ENCODE assay signal across 8 mouse cellular contexts in genomic region chr12:90729648-90730047, GRCm38 (mm10). TPM values are rescaled to one million over a fixed set of nuclear protein-coding genes. Genes with fewer than 3 reads are reported as not detected.
DNase-seq lines count a peak whose midpoint lies in the region; ATAC-seq and TF ChIP-seq lines count a peak whose summit lies in the region.

No protein-coding gene starts in this region.

- H3K27ac ChIP-seq in embryonic facial prominence, embryonic 11.5 days (replicated peaks; ENCODE audit: low read depth, low read length) = no peak overlapping the region
- no peak overlapping the region for H3K27ac ChIP-seq in kidney, embryonic 14.5 days (ENCODE audit: low read depth, low read length)
- no peak overlapping the region for H3K27ac ChIP-seq in lung, postnatal 0 days (ENCODE audit: low read length)

- TF ChIP-seq EP300 in lung, postnatal 0 days (IDR thresholded peaks at IDR 0.05) = no peak

- TF ChIP-seq CTCF in lung, postnatal 0 days (IDR thresholded peaks at IDR 0.05) = peak; percentile 80

- H3K4me2 ChIP-seq in embryonic facial prominence, embryonic 11.5 days (ENCODE audit: low read depth, low read length) = no peak overlapping the region
- H3K4me2 ChIP-seq in kidney, embryonic 14.5 days (replicated peaks; ENCODE audit: low read depth, low read length) = no peak overlapping the region
- H3K4me2 ChIP-seq in lung, postnatal 0 days (replicated peaks; ENCODE audit: low read depth, low read length) = no peak overlapping the region

- H3K27me3 ChIP-seq in embryonic facial prominence, embryonic 11.5 days (ENCODE audit: control insufficient read depth, insufficient read depth, low read length) = no peaks in the 10 kb centered on the region
- H3K27me3 ChIP-seq in kidney, embryonic 14.5 days (ENCODE audit: control insufficient read depth, insufficient read depth, low read length) = no peaks in the 10 kb centered on the region
- no peaks in the 10 kb centered on the region for H3K27me3 ChIP-seq in lung, postnatal 0 days (replicated peaks; ENCODE audit: insufficient read depth, low read length)

- 44% methylated on average over 10 of the region's 10 CpGs for WGBS in embryonic facial prominence, embryonic 11.5 days
- WGBS in kidney, embryonic 14.5 days = 58% methylated on average over 10 of the region's 10 CpGs
- 42% methylated on average over 10 of the region's 10 CpGs for WGBS in lung, postnatal 0 days

- no peak overlapping the region for H3K9ac ChIP-seq in embryonic facial prominence, embryonic 11.5 days (replicated peaks; ENCODE audit: low read length)
- no peak overlapping the region for H3K9ac ChIP-seq in kidney, embryonic 14.5 days (ENCODE audit: low read depth, low read length)
- H3K9ac ChIP-seq in lung, postnatal 0 days (replicated peaks; ENCODE audit: low read depth) = no peak overlapping the region

- ATAC-seq in embryonic facial prominence, embryonic 11.5 days (replicated peaks; ENCODE audit: insufficient number of reproducible peaks, low FRiP score, low TSS enrichment, low read depth) = no peak
- ATAC-seq in kidney, embryonic 14.5 days (ENCODE audit: low FRiP score, low TSS enrichment) = 0 out of 2 replicates have a peak, but pooled peaks have one; percentile 24
- no peak for ATAC-seq in lung, postnatal 0 days

- DNase-seq in right cerebral cortex, adult 2 months (ENCODE audit: low spot score in 2 of 2) = peak; percentile 22 to 29
- DNase-seq in right cerebral cortex, postnatal 25 days = no peak
- DNase-seq in adrenal gland, postnatal 4 days (ENCODE audit: low spot score in 2 of 2) = peak; percentile 8 to 23
- DNase-seq in embryonic facial prominence, embryonic 11.5 days (ENCODE audit: low spot score) = peak; percentile 58
- DNase-seq in lung, postnatal 0 days (ENCODE audit: low spot score) = peak; percentile 17
- peak; percentile 9 for DNase-seq in spleen, adult 12 weeks (ENCODE audit: low spot score)
- no peak for DNase-seq in MN1 (ENCODE audit: low spot score)

- no peaks in the 10 kb centered on the region for H3K9me3 ChIP-seq in embryonic facial prominence, embryonic 11.5 days (replicated peaks; ENCODE audit: control insufficient read depth, low read length)
- no peaks in the 10 kb centered on the region for H3K9me3 ChIP-seq in kidney, embryonic 14.5 days (ENCODE audit: control insufficient read depth, low read length)
- no peaks in the 10 kb centered on the region for H3K9me3 ChIP-seq in lung, postnatal 0 days (ENCODE audit: low read length)

- no peaks in the 10 kb centered on the region for H3K36me3 ChIP-seq in embryonic facial prominence, embryonic 11.5 days (replicated peaks; ENCODE audit: control insufficient read depth, insufficient read depth, low read depth, low read length)
- no peaks in the 10 kb centered on the region for H3K36me3 ChIP-seq in kidney, embryonic 14.5 days (ENCODE audit: control insufficient read depth, insufficient read depth, low read length)
- no peaks in the 10 kb centered on the region for H3K36me3 ChIP-seq in lung, postnatal 0 days (ENCODE audit: insufficient read depth, low read length)

- no peaks in the 10 kb centered on the region for H3K4me1 ChIP-seq in embryonic facial prominence, embryonic 11.5 days (ENCODE audit: control insufficient read depth, insufficient read depth, low read length)
- H3K4me1 ChIP-seq in kidney, embryonic 14.5 days (ENCODE audit: control insufficient read depth, insufficient read depth, low read length) = no peaks in the 10 kb centered on the region
- no peaks in the 10 kb centered on the region for H3K4me1 ChIP-seq in lung, postnatal 0 days (ENCODE audit: insufficient read depth, low read depth, low read length)

- H3K4me3 ChIP-seq in embryonic facial prominence, embryonic 11.5 days (ENCODE audit: low read depth, low read length) = no peak overlapping the region
- no peak overlapping the region for H3K4me3 ChIP-seq in kidney, embryonic 14.5 days (ENCODE audit: low read length)
- H3K4me3 ChIP-seq in lung, postnatal 0 days (ENCODE audit: low read depth, low read length) = no peak overlapping the region

RNA-seq across cellular contexts. Expression of gene Dio2, which starts 8.6 kb away (rescaled TPM):
- 1 to 10 TPM; 3.2 to 6.4 TPM for total RNA-seq in adrenal gland, postnatal 4 days (2021)
- 0.58 and 0.89 TPM in 2 replicates for polyA plus RNA-seq in embryonic facial prominence, embryonic 11.5 days (2014; fragmentation: Nextera tagmentation; extraction: Ambion mirVana)
- polyA plus RNA-seq in kidney, embryonic 14.5 days (2014; fragmentation: Nextera tagmentation; extraction: Ambion mirVana) = 0.07 TPM in 1 of 2 replicates, not detected in the other
- 0.06 and 0.07 TPM in 2 replicates for polyA plus RNA-seq in lung, postnatal 0 days (2015; fragmentation: Nextera tagmentation; extraction: Ambion mirVana)

Comparison
In these comparisons a context has a peak if more than half of its experiments do, and no peak if none do; other contexts are left out.
1. DNase-seq: peak in right cerebral cortex, adult 2 months (2 of 2), adrenal gland, postnatal 4 days (2 of 2), embryonic facial prominence, embryonic 11.5 days (single experiment), lung, postnatal 0 days (single experiment) and spleen, adult 12 weeks (single experiment); none in right cerebral cortex, postnatal 25 days (single experiment) and MN1 (single experiment).